Mouse (Mus musculus) heart, postnatal 0 days (tissue): ENCODE data around the gene Fjx1. TPM values are rescaled to one million over a fixed set of nuclear protein-coding genes. Genes with fewer than 3 reads are reported as not detected.
A peak's percentile ranks its signal among the peaks of the same experiment; 100 is the strongest.

ENCODE experiments used
- ATAC-seq: fragments of 200-750 bp; cut with Nextera tagmentation; 2 replicates; pipeline ENCODE4 v1.8.0; 2017; ENCODE audit warnings: low read depth, moderate number of reproducible peaks, moderate library complexity; ENCODE audit not compliant: insufficient read depth
- DNase-seq: peaks from one replicate; pipeline ENCODE4 v3.0.0-alpha.2; 2016; ENCODE audit warnings: low spot score
- H3K27ac ChIP-seq: fragments of 300-500 bp; sonication (generic); 2 replicates; pipeline ENCODE4 v1.5.1; 2014; ENCODE audit warnings: low read depth, mild to moderate bottlenecking
- H3K27me3 ChIP-seq: fragments of 300-500 bp; sonication (generic); 2 replicates; pipeline ENCODE4 v1.6.1; 2014; ENCODE audit warnings: low read length, mixed read lengths; ENCODE audit not compliant: control insufficient read depth, insufficient read depth
- H3K36me3 ChIP-seq: fragments of 300-500 bp; sonication (generic); replicated peaks from 2 replicates; pipeline ENCODE4 v1.6.1; 2014; ENCODE audit warnings: low read length, mixed read lengths; ENCODE audit not compliant: control insufficient read depth, insufficient read depth
- H3K4me1 ChIP-seq: fragments of 300-500 bp; sonication (generic); 2 replicates; pipeline ENCODE4 v1.6.1; 2014; ENCODE audit warnings: antibody characterized with exemption; ENCODE audit not compliant: control insufficient read depth, insufficient read depth
- H3K4me2 ChIP-seq: fragments of 300-500 bp; sonication (generic); 2 replicates; pipeline ENCODE4 v1.6.1; 2014; ENCODE audit warnings: low read depth, mild to moderate bottlenecking, low read length, moderate library complexity
- H3K4me3 ChIP-seq: fragments of 300-500 bp; sonication (generic); 2 replicates; pipeline ENCODE4 v1.5.1; 2014; ENCODE audit warnings: low read depth, low read length
- H3K9ac ChIP-seq: fragments of 300-500 bp; sonication (generic); replicated peaks from 2 replicates; pipeline ENCODE4 v1.6.1; 2014; ENCODE audit warnings: low read depth, low read length, mixed read lengths
- H3K9me3 ChIP-seq: fragments of 300-500 bp; sonication (generic); replicated peaks from 2 replicates; pipeline ENCODE4 v1.6.1; 2016; ENCODE audit warnings: low read length; ENCODE audit not compliant: control insufficient read depth
- CTCF ChIP-seq: IDR thresholded peaks from 2 replicates; pipeline ENCODE4 v1.5.1; 2016; ENCODE audit warnings: antibody characterized with exemption, control low read depth, low read depth
- EP300 ChIP-seq: IDR thresholded peaks from 2 replicates; pipeline ENCODE4 v1.6.1; 2016; ENCODE audit warnings: antibody characterized with exemption, low read depth
- WGBS: fragments of 180-500 bp; shearing (Covaris S2); extraction: QIAGEN DNeasy Blood & Tissue Kit; methylation state at CpG from one replicate; pipeline ENCODE4 v1.1.7; 2014; 5-methylcytosine and 5-hydroxymethylcytosine counted together
- polyA plus RNA-seq: library from polyadenylated mRNA; unstranded; fragments of >200 nt; fragmentation: Nextera tagmentation; extraction: Ambion mirVana; gene quantifications from 2 replicates; pipeline ENCODE4 v1.2.1, GENCODE M21; 2015
- total RNA-seq: library from RNA; depleted of rRNA; stranded (reverse); fragments of >200 nt; gene quantifications from 2 replicates; pipeline ENCODE4 v1.2.3, GENCODE M21; 2014; ENCODE audit warnings: low replicate concordance

Fjx1 gene
- total and polyA plus RNA-seq, 2 experiments from 2014 or later, result 0.74 to 2.7 TPM

DNA sequence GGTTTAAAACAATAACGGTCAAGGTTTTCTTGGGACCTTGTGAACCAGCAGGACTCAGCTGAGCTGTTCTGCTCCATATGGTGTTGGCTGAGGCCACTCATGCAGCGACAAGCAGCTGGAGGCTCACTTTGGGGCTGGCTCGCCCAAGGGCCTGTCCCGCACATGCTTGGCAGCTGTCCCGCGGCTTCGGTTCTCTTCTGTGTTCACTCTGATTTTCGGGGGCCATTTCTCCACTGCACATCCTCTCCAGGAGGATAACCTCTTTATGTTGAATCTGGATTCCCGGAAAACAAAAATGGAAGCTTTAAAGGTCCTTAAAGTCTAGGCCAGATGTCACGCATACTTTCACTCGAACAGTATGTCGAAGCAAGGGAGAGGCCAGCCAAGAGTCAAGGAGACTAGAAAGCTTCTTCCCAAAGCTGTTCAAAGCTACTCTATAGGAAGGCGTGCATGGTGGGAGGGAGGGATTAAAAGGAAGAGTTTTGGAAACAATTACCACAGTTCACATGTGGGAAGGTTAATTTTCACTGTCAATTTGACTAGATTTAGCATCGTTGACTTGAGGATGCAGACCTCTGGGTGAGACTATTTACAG is 36.1 kb downstream of the Fjx1 start:
- 77% methylated on average over 14 of the region's 14 CpGs for WGBS
- H3K9ac ChIP-seq, result no peak overlapping the region
- H3K4me1 ChIP-seq, result no peaks in the 10 kb centered on the region
- no peaks in the 10 kb centered on the region for H3K36me3 ChIP-seq
- TF ChIP-seq CTCF, result no peak
- TF ChIP-seq EP300, result no peak
- H3K4me2 ChIP-seq, result no peak overlapping the region
- ATAC-seq (no peak), DNase-seq (no peak)
- no peaks in the 10 kb centered on the region for H3K9me3 ChIP-seq
- H3K4me3 ChIP-seq, result no peak overlapping the region
- no peak overlapping the region for H3K27ac ChIP-seq
- H3K27me3 ChIP-seq, result no peaks in the 10 kb centered on the region

DNA sequence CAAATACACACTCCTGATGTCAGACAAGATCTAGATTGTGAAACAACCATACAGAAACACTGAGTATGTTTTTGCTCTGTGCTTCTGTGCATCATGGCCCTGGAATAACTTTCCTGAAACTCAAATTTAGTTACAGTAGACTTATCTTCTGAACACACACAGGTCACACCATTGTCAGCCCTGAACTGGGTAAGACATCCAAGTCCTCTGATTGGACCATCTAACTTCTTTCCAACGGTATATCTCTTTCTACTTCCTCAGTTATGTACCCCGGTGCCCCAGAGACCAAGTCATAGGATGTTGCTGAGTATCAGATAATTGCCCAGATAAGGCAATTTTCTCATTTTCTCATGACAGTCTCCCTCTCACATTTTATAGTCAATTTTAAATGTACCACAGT is 39.6 kb downstream of the Fjx1 start:
- 56% methylated on average over 2 of the region's 2 CpGs for WGBS
- no peaks in the 10 kb centered on the region for H3K27me3 ChIP-seq

DNA sequence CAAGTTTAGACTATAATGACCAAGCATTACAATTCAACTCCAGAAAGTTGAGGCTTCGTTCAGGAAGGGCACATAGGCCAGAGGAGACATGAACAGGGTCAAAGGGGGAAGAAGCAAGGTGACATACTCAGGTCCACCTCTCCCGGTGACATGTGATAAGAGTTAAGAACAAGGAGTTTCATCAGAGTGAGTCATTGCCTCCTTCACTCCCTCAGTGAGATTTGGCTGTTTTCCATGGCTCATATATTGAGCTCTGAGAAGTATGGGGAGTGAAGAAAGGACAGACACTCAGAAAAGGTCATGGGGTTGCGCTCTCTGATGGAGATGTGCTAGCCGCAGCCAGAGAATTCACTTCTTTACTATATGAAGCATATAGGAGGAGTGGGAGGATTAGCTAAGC is 41.7 kb downstream of the Fjx1 start:
- TF ChIP-seq EP300, result no peak
- TF ChIP-seq CTCF, result no peak
- DNase-seq, result no peak
- H3K27ac ChIP-seq, result no peak overlapping the region
- no peak for ATAC-seq
- H3K4me2 ChIP-seq, result no peak overlapping the region
- no peaks in the 10 kb centered on the region for H3K9me3 ChIP-seq
- no peak overlapping the region for H3K4me3 ChIP-seq
- H3K27me3 ChIP-seq, result no peaks in the 10 kb centered on the region
- WGBS, result 31% methylated on average over 4 of the region's 4 CpGs
- H3K36me3 ChIP-seq, result no peaks in the 10 kb centered on the region
- 0 out of 2 replicates have a peak, but pooled peaks cover 7% of the 10 kb centered on the region for H3K4me1 ChIP-seq
- no peak overlapping the region for H3K9ac ChIP-seq

More for the DNA sequence above, 39.6 kb downstream of the Fjx1 start:
- ATAC-seq (no peak), DNase-seq (no peak)
- Histone ChIP-seq H3K4me2 (no peak overlapping the region), H3K9ac (no peak overlapping the region), H3K4me3 (no peak overlapping the region), H3K9me3 (no peaks in the 10 kb centered on the region), H3K36me3 (no peaks in the 10 kb centered on the region), H3K4me1 (no peaks in the 10 kb centered on the region), H3K27ac (no peak overlapping the region)
- TF ChIP-seq CTCF, result no peak
- no peak for TF ChIP-seq EP300

DNA sequence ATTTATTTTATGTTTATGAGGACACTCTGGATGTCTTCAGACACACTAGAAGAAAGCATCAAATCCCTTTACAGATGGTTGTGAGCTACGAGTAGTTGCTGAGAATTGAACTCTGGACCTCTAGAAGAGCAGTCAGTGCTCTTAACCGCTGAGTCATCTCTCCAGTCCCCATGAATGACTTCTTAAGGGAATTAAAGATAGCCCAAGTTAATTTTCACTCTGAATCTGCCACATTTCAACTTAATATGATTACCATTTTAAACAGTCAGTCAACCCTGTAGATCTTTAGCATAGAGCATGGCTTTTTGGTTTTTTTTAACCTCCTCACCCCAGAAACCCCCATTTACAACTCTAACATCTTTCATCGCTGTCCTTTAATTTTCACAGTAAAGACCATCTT is 42.6 kb downstream of the Fjx1 start:
- Histone ChIP-seq H3K9me3 (no peaks in the 10 kb centered on the region), H3K4me3 (no peak overlapping the region), H3K36me3 (no peaks in the 10 kb centered on the region), H3K4me1 (0 out of 2 replicates have a peak, but pooled peaks cover 7% of the 10 kb centered on the region), H3K4me2 (no peak overlapping the region), H3K27ac (no peak overlapping the region), H3K9ac (no peak overlapping the region), H3K27me3 (no peaks in the 10 kb centered on the region)
- 88% methylated on average over 3 of the region's 3 CpGs for WGBS
- TF ChIP-seq CTCF (no peak), EP300 (no peak)
- DNase-seq (no peak), ATAC-seq (no peak)

DNA sequence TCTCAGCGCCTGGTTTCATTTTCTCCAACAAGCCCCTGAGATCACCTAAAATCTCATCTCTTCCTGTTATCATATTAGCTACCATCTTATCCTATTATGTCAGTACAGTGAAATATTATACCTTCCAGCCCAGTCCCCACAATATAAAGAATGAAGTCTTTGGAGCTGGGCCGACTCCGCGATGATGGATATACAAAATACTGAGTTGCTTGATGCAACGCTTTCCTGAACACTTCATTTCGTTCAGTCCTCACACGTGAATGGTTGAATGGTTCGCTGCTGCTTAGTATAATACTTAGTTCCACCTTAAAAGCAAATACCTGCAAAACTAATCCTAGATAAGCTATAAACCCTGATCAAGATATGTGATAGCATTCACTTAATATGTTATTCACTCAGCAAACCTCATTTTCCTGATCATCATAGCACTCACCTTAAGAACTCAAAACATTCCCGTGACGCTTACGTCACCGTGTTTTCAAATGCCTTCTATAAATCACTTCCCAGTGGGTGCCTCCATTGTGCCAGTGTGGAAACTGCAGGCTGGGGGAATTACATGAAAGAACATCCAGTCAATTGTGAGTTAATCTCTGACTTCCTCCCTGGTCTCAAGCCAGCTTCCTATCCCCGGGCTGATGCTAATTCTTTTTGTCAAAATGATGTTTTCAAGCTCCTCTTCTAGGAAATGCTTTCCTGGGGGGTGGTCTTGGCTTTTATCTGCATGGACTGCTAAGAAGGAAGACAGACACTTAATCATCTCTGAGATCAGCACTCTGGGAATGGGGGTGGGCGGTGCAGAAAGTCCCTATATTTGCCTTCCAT is 44.7 kb downstream of the Fjx1 start, which contains the start of gene Trim44:
Gene Trim44 (minus strand): TSS at position 466 of the 822 bp plus-strand sequence.
- Histone ChIP-seq H3K9me3 (no peaks in the 10 kb centered on the region), H3K4me1 (0 out of 2 replicates have a peak, but pooled peaks cover 7% of the 10 kb centered on the region), H3K27me3 (no peaks in the 10 kb centered on the region), H3K4me2 (peak within 1 kb of the TSS; percentile 31), H3K9ac (no peak within 1 kb of the TSS), H3K4me3 (0 out of 2 replicates have a peak within 1 kb of the TSS, but pooled peaks have one; percentile 16), H3K27ac (no peak within 1 kb of the TSS), H3K36me3 (no peaks in the 10 kb centered on the region)
- WGBS, result 47% methylated on average over 14 of the region's 14 CpGs
- TF ChIP-seq EP300, result no peak
- no peak for TF ChIP-seq CTCF
- ATAC-seq (no peak), DNase-seq (no peak)
